Comparison of ENCODE assay signal across 8 mouse cellular contexts in the genomic region with DNA sequence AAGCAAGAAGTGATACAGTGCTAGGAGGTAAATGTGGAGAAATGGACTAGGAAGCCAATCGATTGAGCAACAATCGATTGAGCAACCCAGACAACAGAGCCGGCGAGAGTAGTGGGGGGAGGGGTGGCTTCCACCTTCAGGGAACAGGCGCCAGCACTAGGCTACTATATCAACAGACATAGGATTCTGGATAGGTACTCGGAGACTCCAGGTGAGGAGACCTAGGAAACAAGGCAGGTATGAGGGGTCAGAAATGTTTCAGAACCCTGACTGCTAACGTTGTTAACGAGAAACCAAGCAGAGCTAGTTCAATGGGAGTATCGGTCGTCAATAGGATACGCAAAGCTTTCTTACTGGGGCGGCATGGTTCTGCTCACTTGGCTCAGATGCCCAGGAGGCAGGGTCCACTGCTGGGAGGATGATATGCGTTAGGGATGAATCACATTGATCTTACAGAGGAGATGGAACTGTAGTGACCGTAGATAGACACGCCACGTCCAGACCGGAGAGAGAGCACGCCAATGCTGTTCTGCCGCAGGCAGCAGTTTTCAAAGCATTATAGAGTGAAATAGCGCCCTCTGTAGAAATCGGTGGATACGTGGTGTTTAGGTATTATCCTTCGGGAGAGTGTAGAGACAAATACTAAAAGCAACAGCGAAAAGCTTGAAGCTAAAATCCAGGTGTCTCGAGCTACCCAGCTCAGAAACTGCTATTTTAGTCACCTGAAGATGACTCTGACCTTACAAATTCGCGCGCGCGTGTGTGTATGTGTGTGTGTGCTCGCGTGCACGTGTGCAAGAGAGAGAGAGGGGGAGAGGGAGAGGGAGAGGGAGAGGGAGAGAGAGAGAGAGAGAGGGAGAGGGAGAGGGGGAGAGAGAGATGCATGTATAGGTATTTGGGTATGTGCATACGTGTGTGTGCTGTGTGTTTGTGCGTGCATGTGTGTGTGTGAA. TPM values are rescaled to one million over a fixed set of nuclear protein-coding genes. Genes with fewer than 3 reads are reported as not detected.
A peak's percentile ranks its signal among the peaks of the same experiment; 100 is the strongest.
DNase-seq lines count a peak whose midpoint lies in the region; ATAC-seq and TF ChIP-seq lines count a peak whose summit lies in the region.

No protein-coding gene starts in this region.

- H3K79me2 ChIP-seq in heart, adult 2 months (replicated peaks; ENCODE audit: control insufficient read depth, insufficient read depth, low read length) = no peaks in the 10 kb centered on the region

- peak overlapping the region; percentile 29; the same call in 1 of the 2 replicates for H3K9ac ChIP-seq in embryonic facial prominence, embryonic 15.5 days
- peak overlapping the region; percentile 58 for H3K9ac ChIP-seq in heart, adult 2 months (ENCODE audit: low read depth, low read length)
- peak overlapping the region; percentile 70 for H3K9ac ChIP-seq in limb, embryonic 12.5 days (replicated peaks)
- H3K9ac ChIP-seq in midbrain, embryonic 14.5 days (replicated peaks; ENCODE audit: low read length) = peak overlapping the region; percentile 60

- peak; percentile 78 to 81 for DNase-seq in B cell, adult 2 months
- DNase-seq in heart, adult 2 months = peak; percentile 74
- DNase-seq in kidney, adult 2 months = peak; percentile 88
- peak; percentile 96 for DNase-seq in midbrain, embryonic 14.5 days
- DNase-seq in spleen, adult 18-20 months = peak; percentile 30 to 63

- no peaks in the 10 kb centered on the region for H3K27me3 ChIP-seq in embryonic facial prominence, embryonic 15.5 days
- H3K27me3 ChIP-seq in heart, adult 2 months (ENCODE audit: control insufficient read depth, insufficient read depth, low read length) = no peaks in the 10 kb centered on the region
- no peaks in the 10 kb centered on the region for H3K27me3 ChIP-seq in kidney, adult 2 months (replicated peaks; ENCODE audit: control insufficient read depth, insufficient read depth, low read length)
- H3K27me3 ChIP-seq in limb, embryonic 12.5 days = no peaks in the 10 kb centered on the region
- H3K27me3 ChIP-seq in midbrain, embryonic 14.5 days (ENCODE audit: control insufficient read depth, insufficient read depth, low read length) = no peaks in the 10 kb centered on the region

- peak; percentile 40; the same call in 1 of the 2 replicates for TF ChIP-seq CTCF in bone marrow macrophage, adult 2 months (IDR thresholded peaks at IDR 0.05; ENCODE audit: low read depth, low read length)
- TF ChIP-seq CTCF in heart, adult 2 months (IDR thresholded peaks at IDR 0.05) = peak; percentile 84
- TF ChIP-seq CTCF in kidney, adult 2 months (conservative IDR thresholded peaks at IDR 0.05; ENCODE audit: insufficient read depth, insufficient read length, low read depth, low read length) = peak; percentile 52

- intact Hi-C loops in heart, adult 2 months (cut with DNase I) = loop anchor here (1.0 to 2.0 kb wide), 2 partner anchors 70 to 99 kb away; no protein-coding TSS in a partner anchor

- H3K36me3 ChIP-seq in embryonic facial prominence, embryonic 15.5 days = no peaks in the 10 kb centered on the region
- H3K36me3 ChIP-seq in heart, adult 2 months (ENCODE audit: control insufficient read depth, insufficient read depth, low read length) = no peaks in the 10 kb centered on the region
- H3K36me3 ChIP-seq in kidney, adult 2 months (ENCODE audit: control insufficient read depth, insufficient read depth, low read length) = no peaks in the 10 kb centered on the region
- 0 out of 2 replicates have a peak, but pooled peaks cover 3% of the 10 kb centered on the region for H3K36me3 ChIP-seq in limb, embryonic 12.5 days
- 0 out of 2 replicates have a peak, but pooled peaks cover 2% of the 10 kb centered on the region for H3K36me3 ChIP-seq in midbrain, embryonic 14.5 days (ENCODE audit: control insufficient read depth, insufficient read depth, low read length)

- H3K4me3 ChIP-seq in bone marrow macrophage, adult 2 months (ENCODE audit: insufficient read depth, low read length) = peak overlapping the region; percentile 81
- peak overlapping the region; percentile 59 for H3K4me3 ChIP-seq in embryonic facial prominence, embryonic 15.5 days (replicated peaks)
- peak overlapping the region; percentile 62 for H3K4me3 ChIP-seq in heart, adult 2 months
- H3K4me3 ChIP-seq in kidney, adult 2 months (ENCODE audit: insufficient read depth, low read depth, low read length) = peak overlapping the region; percentile 63
- H3K4me3 ChIP-seq in limb, embryonic 12.5 days (replicated peaks) = peak overlapping the region; percentile 62
- peak overlapping the region; percentile 55 for H3K4me3 ChIP-seq in midbrain, embryonic 14.5 days (replicated peaks; ENCODE audit: low read depth, low read length)

- ATAC-seq in embryonic facial prominence, embryonic 15.5 days (ENCODE audit: insufficient number of reproducible peaks, low FRiP score, low TSS enrichment, low read depth) = peak; percentile 79
- ATAC-seq in limb, embryonic 12.5 days (ENCODE audit: insufficient number of reproducible peaks, insufficient read depth, low FRiP score, low TSS enrichment, low read depth) = peak; percentile 84
- ATAC-seq in midbrain, embryonic 14.5 days (ENCODE audit: low FRiP score, low TSS enrichment) = peak; percentile 89

- H3K27ac ChIP-seq in bone marrow macrophage, adult 2 months (ENCODE audit: insufficient read depth, low read depth, low read length) = no peak overlapping the region
- H3K27ac ChIP-seq in embryonic facial prominence, embryonic 15.5 days (replicated peaks) = peak overlapping the region; percentile 67
- H3K27ac ChIP-seq in heart, adult 2 months = peak overlapping the region; percentile 67
- 0 out of 2 replicates have a peak overlapping the region, but pooled peaks have one; percentile 6 for H3K27ac ChIP-seq in kidney, adult 2 months (ENCODE audit: insufficient read depth, low read depth, low read length)
- peak overlapping the region; percentile 70; the same call in 1 of the 2 replicates for H3K27ac ChIP-seq in limb, embryonic 12.5 days
- peak overlapping the region; percentile 80 for H3K27ac ChIP-seq in midbrain, embryonic 14.5 days (replicated peaks; ENCODE audit: low read depth, low read length)

- no peak for TF ChIP-seq EP300 in heart, adult 2 months (IDR thresholded peaks at IDR 0.05; ENCODE audit: insufficient read depth, low read depth, low read length)

- H3K4me2 ChIP-seq in embryonic facial prominence, embryonic 15.5 days (replicated peaks) = peak overlapping the region; percentile 55
- peak overlapping the region; percentile 62 for H3K4me2 ChIP-seq in limb, embryonic 12.5 days
- peak overlapping the region; percentile 52 for H3K4me2 ChIP-seq in midbrain, embryonic 14.5 days (ENCODE audit: low read length)

- WGBS in embryonic facial prominence, embryonic 15.5 days = 3% methylated on average over 35 of the region's 35 CpGs
- 3% methylated on average over 35 of the region's 35 CpGs for WGBS in heart, adult 2 months
- 3% methylated on average over 35 of the region's 35 CpGs for WGBS in kidney, adult 2 months
- WGBS in limb, embryonic 12.5 days = 4% methylated on average over 35 of the region's 35 CpGs
- WGBS in midbrain, embryonic 14.5 days = 2% methylated on average over 35 of the region's 35 CpGs

- H3K4me1 ChIP-seq in bone marrow macrophage, adult 2 months (ENCODE audit: control insufficient read depth, insufficient read depth, low read length) = peaks cover 3% of the 10 kb centered on the region; the same call in 1 of the 2 replicates
- H3K4me1 ChIP-seq in embryonic facial prominence, embryonic 15.5 days = no peaks in the 10 kb centered on the region; the same call in 1 of the 2 replicates
- H3K4me1 ChIP-seq in heart, adult 2 months (ENCODE audit: control insufficient read depth, insufficient read depth, low read length) = no peaks in the 10 kb centered on the region; the same call in 1 of the 2 replicates
- H3K4me1 ChIP-seq in kidney, adult 2 months (ENCODE audit: control insufficient read depth, insufficient read depth, low read length) = peaks cover 1% of the 10 kb centered on the region; the same call in 1 of the 2 replicates
- peaks cover 3% of the 10 kb centered on the region; the same call in 1 of the 2 replicates for H3K4me1 ChIP-seq in limb, embryonic 12.5 days (replicated peaks)
- no peaks in the 10 kb centered on the region for H3K4me1 ChIP-seq in midbrain, embryonic 14.5 days (ENCODE audit: control insufficient read depth, insufficient read depth, low read length)

- no peaks in the 10 kb centered on the region for H3K9me3 ChIP-seq in embryonic facial prominence, embryonic 15.5 days (replicated peaks)
- H3K9me3 ChIP-seq in limb, embryonic 12.5 days = no peaks in the 10 kb centered on the region
- no peaks in the 10 kb centered on the region for H3K9me3 ChIP-seq in midbrain, embryonic 14.5 days (ENCODE audit: control insufficient read depth, low read length)

- no peak for TF ChIP-seq POLR2A in bone marrow macrophage, adult 2 months (IDR thresholded peaks at IDR 0.05; ENCODE audit: borderline replicate concordance, low read depth, low read length)
- 0 out of 2 replicates have a peak, but pooled peaks have one; percentile 20 for TF ChIP-seq POLR2A in heart, adult 2 months (IDR thresholded peaks at IDR 0.05; ENCODE audit: insufficient read depth, low read depth, low read length)
- no peak for TF ChIP-seq POLR2A in kidney, adult 2 months (IDR thresholded peaks at IDR 0.05; ENCODE audit: low read depth, low read length)

RNA-seq across cellular contexts. Expression of a gene that starts 24.0 kb away (rescaled TPM):
- 0.25 and 0.45 TPM in 2 replicates for polyA plus RNA-seq in bone marrow macrophage, adult 2 months (2012; ENCODE audit: insufficient read depth, insufficient read length, missing spikeins)
- 2.3 and 4.7 TPM in 2 replicates for polyA plus RNA-seq in embryonic facial prominence, embryonic 15.5 days (2015; fragmentation: Nextera tagmentation; extraction: Ambion mirVana)
- under 1 TPM in 1 of 2 experiments, not detected in 1; 0.18 TPM for total RNA-seq in heart, adult 2 months (2021)
- polyA plus RNA-seq in heart, adult 2 months (2012; rRNA removed) = 0.18 TPM in 1 of 2 replicates, not detected in the other
- 0.19 and 0.34 TPM in 2 replicates for polyA plus RNA-seq in kidney, adult 2 months (2012; rRNA removed)
- polyA plus RNA-seq in limb, embryonic 12.5 days (2016; fragmentation: Nextera tagmentation; extraction: Ambion mirVana) = 0.55 and 1.1 TPM in 2 replicates
- polyA plus RNA-seq in midbrain, embryonic 14.5 days (2014; fragmentation: Nextera tagmentation; extraction: Ambion mirVana) = 3.2 and 3.7 TPM in 2 replicates
